Comparison of ENCODE assay signal across 21 mouse cellular contexts in the genomic region with DNA sequence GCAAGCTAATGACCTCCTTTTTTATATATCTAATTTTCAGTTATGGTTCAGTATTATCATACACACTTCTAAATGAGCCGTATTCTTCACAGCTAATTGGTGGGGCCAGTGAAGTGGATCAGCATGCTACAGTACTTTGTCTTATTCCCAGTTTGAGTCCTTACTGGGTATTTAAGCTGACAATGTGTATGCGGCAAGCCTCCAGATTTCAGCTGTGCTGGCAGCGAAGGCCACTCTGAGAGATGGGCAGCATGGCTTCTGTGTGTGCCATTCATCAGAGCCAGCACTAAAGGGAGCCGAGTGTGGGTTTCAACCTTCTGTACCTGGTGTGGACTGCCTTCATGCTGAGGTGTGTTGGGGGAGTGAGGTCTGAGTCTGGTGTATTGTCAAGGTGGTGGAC.
DNase-seq lines count a peak whose midpoint lies in the region; ATAC-seq and TF ChIP-seq lines count a peak whose summit lies in the region.
"Had no signal": no experiment of that assay in that cellular context is flagged by ENCODE, and none has a peak within 500 bp of the region (broad histone marks: within the 10 kb centered on the region; RNA-seq: fewer than 3 reads in every experiment).

No protein-coding gene starts in this region.

- no peak overlapping the region for H3K27ac ChIP-seq in cerebellum, adult 2 months (ENCODE audit: insufficient read depth, low read length)
- H3K27ac ChIP-seq in hindbrain, embryonic 15.5 days (replicated peaks), result no peak overlapping the region
- no peak overlapping the region for H3K27ac ChIP-seq in hindbrain, embryonic 11.5 days (ENCODE audit: low read depth, low read length)
- H3K27ac ChIP-seq in neural tube, embryonic 15.5 days (replicated peaks), result peak overlapping the region; percentile 48; the same call in 1 of the 2 replicates
- H3K27ac ChIP-seq: embryonic facial prominence, embryonic 10.5 days; heart, adult 2 months; heart, embryonic 13.5 days; kidney, postnatal 0 days; neural tube, embryonic 12.5 days had no signal

- TF ChIP-seq POLR2A in cerebellum, adult 2 months (IDR thresholded peaks at IDR 0.05; ENCODE audit: borderline replicate concordance, insufficient read depth, low read length), result no peak

- H3K4me3 ChIP-seq in cerebellum, adult 2 months (replicated peaks; ENCODE audit: insufficient read depth, low read depth, low read length), result no peak overlapping the region
- no peak overlapping the region for H3K4me3 ChIP-seq in hindbrain, embryonic 15.5 days
- no peak overlapping the region for H3K4me3 ChIP-seq in hindbrain, embryonic 11.5 days (ENCODE audit: low read depth, low read length)
- H3K4me3 ChIP-seq in neural tube, embryonic 15.5 days (replicated peaks), result no peak overlapping the region
- H3K4me3 ChIP-seq: embryonic facial prominence, embryonic 10.5 days; heart, adult 2 months; heart, embryonic 13.5 days; neural tube, embryonic 12.5 days had no signal

- H3K4me2 ChIP-seq in hindbrain, embryonic 15.5 days, result peak overlapping the region; percentile 11
- H3K4me2 ChIP-seq in hindbrain, embryonic 11.5 days (replicated peaks; ENCODE audit: low read depth, low read length), result no peak overlapping the region
- H3K4me2 ChIP-seq in neural tube, embryonic 15.5 days, result no peak overlapping the region
- H3K4me2 ChIP-seq: heart, embryonic 13.5 days; neural tube, embryonic 12.5 days had no signal

- H3K36me3 ChIP-seq in hindbrain, embryonic 15.5 days, result no peaks in the 10 kb centered on the region
- no peaks in the 10 kb centered on the region for H3K36me3 ChIP-seq in hindbrain, embryonic 11.5 days (ENCODE audit: control insufficient read depth, insufficient read depth, low read length)
- H3K36me3 ChIP-seq in neural tube, embryonic 15.5 days, result no peaks in the 10 kb centered on the region
- H3K36me3 ChIP-seq: embryonic facial prominence, embryonic 10.5 days; heart, embryonic 13.5 days; neural tube, embryonic 12.5 days had no signal

- peak; percentile 42 to 62 for DNase-seq in cerebellum, postnatal 25 days
- DNase-seq in cerebellum, adult 2 months, result no peak
- no peak for DNase-seq in hindbrain, embryonic 11.5 days (ENCODE audit: low spot score)
- peak; percentile 33 for DNase-seq in retina, postnatal 1 day
- no peak for DNase-seq in retina, embryonic 14.5 days (ENCODE audit: low spot score)
- no peak for DNase-seq in layer of hippocampus, adult 9-11 months
- DNase-seq: adrenal gland, postnatal 36 days; cerebellum, adult 11-12 months; gastrocnemius, postnatal 36 days; heart, adult 2 months; heart, postnatal 14 days; kidney, adult 2 months; lung, postnatal 4 days had no signal

- H3K9ac ChIP-seq in hindbrain, embryonic 15.5 days, result 0 out of 2 replicates have a peak overlapping the region, but pooled peaks have one; percentile 1
- no peak overlapping the region for H3K9ac ChIP-seq in hindbrain, embryonic 11.5 days (ENCODE audit: low read depth, low read length)
- no peak overlapping the region for H3K9ac ChIP-seq in neural tube, embryonic 15.5 days (replicated peaks)
- H3K9ac ChIP-seq: heart, embryonic 13.5 days; neural tube, embryonic 12.5 days had no signal

- no peaks in the 10 kb centered on the region for H3K4me1 ChIP-seq in cerebellum, adult 2 months (ENCODE audit: control insufficient read depth, insufficient read depth, low read length)
- H3K4me1 ChIP-seq in hindbrain, embryonic 15.5 days (replicated peaks), result no peaks in the 10 kb centered on the region; the same call in 1 of the 2 replicates
- H3K4me1 ChIP-seq in hindbrain, embryonic 11.5 days (replicated peaks; ENCODE audit: control insufficient read depth, insufficient read depth, low read length), result no peaks in the 10 kb centered on the region
- H3K4me1 ChIP-seq in neural tube, embryonic 15.5 days, result peaks cover 9% of the 10 kb centered on the region; the same call in 1 of the 2 replicates
- H3K4me1 ChIP-seq: embryonic facial prominence, embryonic 10.5 days; heart, embryonic 13.5 days; neural tube, embryonic 12.5 days had no signal

- H3K27me3 ChIP-seq in cerebellum, adult 2 months (ENCODE audit: control insufficient read depth, insufficient read depth, low read length), result no peaks in the 10 kb centered on the region; the same call in 1 of the 2 replicates
- H3K27me3 ChIP-seq in hindbrain, embryonic 15.5 days, result no peaks in the 10 kb centered on the region
- no peaks in the 10 kb centered on the region for H3K27me3 ChIP-seq in hindbrain, embryonic 11.5 days (ENCODE audit: control insufficient read depth, insufficient read depth, low read length)
- H3K27me3 ChIP-seq in neural tube, embryonic 15.5 days (replicated peaks), result no peaks in the 10 kb centered on the region
- H3K27me3 ChIP-seq: heart, embryonic 13.5 days; neural tube, embryonic 12.5 days had no signal

- no peak for TF ChIP-seq CTCF in cerebellum, adult 2 months (IDR thresholded peaks at IDR 0.05; ENCODE audit: borderline replicate concordance, insufficient read depth, low read depth, low read length)

- 10% methylated on average over 4 of the region's 4 CpGs for WGBS in cerebellum, adult 2 months
- 35% methylated on average over 4 of the region's 4 CpGs for WGBS in hindbrain, embryonic 15.5 days
- 81% methylated on average over 4 of the region's 4 CpGs for WGBS in hindbrain, embryonic 11.5 days
- WGBS in neural tube, embryonic 15.5 days, result 34% methylated on average over 4 of the region's 4 CpGs

- no peak; the same call in 1 of the 2 replicates for ATAC-seq in hindbrain, embryonic 15.5 days (ENCODE audit: low FRiP score, low read depth)
- no peak for ATAC-seq in hindbrain, embryonic 11.5 days (ENCODE audit: low FRiP score)
- peak; percentile 31; the same call in 1 of the 2 replicates for ATAC-seq in neural tube, embryonic 15.5 days (ENCODE audit: low FRiP score)
- ATAC-seq: inflammation-experienced regulatory T-cells, adult 6 months; Patski had no signal

- no peaks in the 10 kb centered on the region for H3K9me3 ChIP-seq in hindbrain, embryonic 15.5 days
- no peaks in the 10 kb centered on the region for H3K9me3 ChIP-seq in hindbrain, embryonic 11.5 days (ENCODE audit: control insufficient read depth, low read length)
- no peaks in the 10 kb centered on the region for H3K9me3 ChIP-seq in neural tube, embryonic 15.5 days (replicated peaks)
- H3K9me3 ChIP-seq: embryonic facial prominence, embryonic 10.5 days; heart, embryonic 13.5 days; neural tube, embryonic 12.5 days had no signal

Comparison
In these comparisons a context has a peak if more than half of its experiments do, and no peak if none do; other contexts are left out.
1. DNase-seq: peak in cerebellum, postnatal 25 days (2 of 2) and retina, postnatal 1 day (single experiment); none in cerebellum, adult 2 months (0 of 2), hindbrain, embryonic 11.5 days (single experiment), retina, embryonic 14.5 days (single experiment) and layer of hippocampus, adult 9-11 months (single experiment).